Mouse (Mus musculus) heart, postnatal 0 days (tissue): ENCODE measurements around the gene Rptor. TPM values are rescaled to one million over a fixed set of nuclear protein-coding genes. Genes with fewer than 3 reads are reported as not detected.

Experiments
- ATAC-seq: fragments of 200-750 bp; cut with Nextera tagmentation; 2 replicates; pipeline ENCODE4 v1.8.0; 2017; ENCODE audit warnings: low read depth, moderate number of reproducible peaks, moderate library complexity; ENCODE audit not compliant: insufficient read depth
- DNase-seq: peaks from one replicate; pipeline ENCODE4 v3.0.0-alpha.2; 2016; ENCODE audit warnings: low spot score
- H3K27ac ChIP-seq: fragments of 300-500 bp; sonication (generic); 2 replicates; pipeline ENCODE4 v1.5.1; 2014; ENCODE audit warnings: low read depth, mild to moderate bottlenecking
- H3K27me3 ChIP-seq: fragments of 300-500 bp; sonication (generic); 2 replicates; pipeline ENCODE4 v1.6.1; 2014; ENCODE audit warnings: low read length, mixed read lengths; ENCODE audit not compliant: control insufficient read depth, insufficient read depth
- H3K36me3 ChIP-seq: fragments of 300-500 bp; sonication (generic); replicated peaks from 2 replicates; pipeline ENCODE4 v1.6.1; 2014; ENCODE audit warnings: low read length, mixed read lengths; ENCODE audit not compliant: control insufficient read depth, insufficient read depth
- H3K4me1 ChIP-seq: fragments of 300-500 bp; sonication (generic); 2 replicates; pipeline ENCODE4 v1.6.1; 2014; ENCODE audit warnings: antibody characterized with exemption; ENCODE audit not compliant: control insufficient read depth, insufficient read depth
- H3K4me2 ChIP-seq: fragments of 300-500 bp; sonication (generic); 2 replicates; pipeline ENCODE4 v1.6.1; 2014; ENCODE audit warnings: low read depth, mild to moderate bottlenecking, low read length, moderate library complexity
- H3K4me3 ChIP-seq: fragments of 300-500 bp; sonication (generic); 2 replicates; pipeline ENCODE4 v1.5.1; 2014; ENCODE audit warnings: low read depth, low read length
- H3K9ac ChIP-seq: fragments of 300-500 bp; sonication (generic); replicated peaks from 2 replicates; pipeline ENCODE4 v1.6.1; 2014; ENCODE audit warnings: low read depth, low read length, mixed read lengths
- H3K9me3 ChIP-seq: fragments of 300-500 bp; sonication (generic); replicated peaks from 2 replicates; pipeline ENCODE4 v1.6.1; 2016; ENCODE audit warnings: low read length; ENCODE audit not compliant: control insufficient read depth
- CTCF ChIP-seq: IDR thresholded peaks from 2 replicates; pipeline ENCODE4 v1.5.1; 2016; ENCODE audit warnings: antibody characterized with exemption, control low read depth, low read depth
- EP300 ChIP-seq: IDR thresholded peaks from 2 replicates; pipeline ENCODE4 v1.6.1; 2016; ENCODE audit warnings: antibody characterized with exemption, low read depth
- WGBS: fragments of 180-500 bp; shearing (Covaris S2); extraction: QIAGEN DNeasy Blood & Tissue Kit; methylation state at CpG from one replicate; pipeline ENCODE4 v1.1.7; 2014; 5-methylcytosine and 5-hydroxymethylcytosine counted together
- polyA plus RNA-seq: library from polyadenylated mRNA; unstranded; fragments of >200 nt; fragmentation: Nextera tagmentation; extraction: Ambion mirVana; gene quantifications from 2 replicates; pipeline ENCODE4 v1.2.1, GENCODE M21; 2015
- total RNA-seq: library from RNA; depleted of rRNA; stranded (reverse); fragments of >200 nt; gene quantifications from 2 replicates; pipeline ENCODE4 v1.2.3, GENCODE M21; 2014; ENCODE audit warnings: low replicate concordance

Gene Rptor
- total and polyA plus RNA-seq, 2 experiments from 2014 or later, result 4.8 to 39.8 TPM

- Histone ChIP-seq H3K9me3 (no peaks in the 10 kb centered on the region), H3K4me3 (no peak overlapping the region), H3K4me1 (peaks cover 13% of the 10 kb centered on the region), H3K9ac (no peak overlapping the region), H3K27ac (peak overlapping the region; percentile 23; the same call in 1 of the 2 replicates), H3K4me2 (no peak overlapping the region), H3K36me3 (peaks cover 41% of the 10 kb centered on the region), H3K27me3 (no peaks in the 10 kb centered on the region)
- TF ChIP-seq CTCF, result no peak
- TF ChIP-seq EP300, result no peak
- ATAC-seq (peak; percentile 40), DNase-seq (no peak)
- WGBS, result 39% methylated on average over 14 of the region's 14 CpGs
These were observed 214.2 kb downstream of the Rptor start for GRCm38 (mm10) chr11:119816798-119817361.

- H3K36me3 ChIP-seq, result peaks cover 41% of the 10 kb centered on the region
- H3K4me2 ChIP-seq, result no peak overlapping the region
- ATAC-seq, result peak; percentile 54; the same call in 1 of the 2 replicates
- no peak for DNase-seq
- H3K4me1 ChIP-seq, result peaks cover 13% of the 10 kb centered on the region
- WGBS, result 26% methylated on average over 3 of the region's 3 CpGs
- H3K4me3 ChIP-seq, result no peak overlapping the region
- no peak for TF ChIP-seq CTCF
- peak overlapping the region; percentile 23; the same call in 1 of the 2 replicates for H3K27ac ChIP-seq
- H3K27me3 ChIP-seq, result no peaks in the 10 kb centered on the region
- no peak overlapping the region for H3K9ac ChIP-seq
- no peaks in the 10 kb centered on the region for H3K9me3 ChIP-seq
These were observed 214.7 kb downstream of the Rptor start for GRCm38 (mm10) chr11:119817362-119817837.

GRCm38 (mm10) chr11:119817898-119818297, 215.2 kb downstream of the Rptor start:
- H3K27ac ChIP-seq, result no peak overlapping the region

GRCm38 (mm10) chr11:119821514-119821913, 218.8 kb downstream of the Rptor start:
- Histone ChIP-seq H3K4me3 (no peak overlapping the region), H3K27ac (no peak overlapping the region), H3K36me3 (peaks cover 41% of the 10 kb centered on the region), H3K9ac (no peak overlapping the region), H3K4me1 (peaks cover 11% of the 10 kb centered on the region), H3K4me2 (no peak overlapping the region), H3K9me3 (no peaks in the 10 kb centered on the region), H3K27me3 (no peaks in the 10 kb centered on the region)
- 82% methylated on average over 9 of the region's 9 CpGs for WGBS
- DNase-seq (no peak), ATAC-seq (no peak)
- TF ChIP-seq CTCF, result no peak
- TF ChIP-seq EP300, result no peak

More at GRCm38 (mm10) chr11:119817898-119818297, 215.2 kb downstream of the Rptor start:
- H3K4me3 ChIP-seq, result no peak overlapping the region
- no peak for ATAC-seq
- H3K9me3 ChIP-seq, result no peaks in the 10 kb centered on the region
- DNase-seq, result no peak
- no peaks in the 10 kb centered on the region for H3K27me3 ChIP-seq
- peaks cover 13% of the 10 kb centered on the region for H3K4me1 ChIP-seq
- no peak overlapping the region for H3K4me2 ChIP-seq
- peaks cover 44% of the 10 kb centered on the region for H3K36me3 ChIP-seq
- 56% methylated on average over 3 of the region's 3 CpGs for WGBS
- H3K9ac ChIP-seq, result no peak overlapping the region
- TF ChIP-seq CTCF (no peak), EP300 (no peak)

- no peak overlapping the region for H3K4me2 ChIP-seq
- no peaks in the 10 kb centered on the region for H3K4me1 ChIP-seq
- no peaks in the 10 kb centered on the region for H3K27me3 ChIP-seq
- no peak overlapping the region for H3K4me3 ChIP-seq
- peaks cover 42% of the 10 kb centered on the region for H3K36me3 ChIP-seq
- 78% methylated on average over 6 of the region's 6 CpGs for WGBS
- H3K27ac ChIP-seq, result no peak overlapping the region
- no peak for TF ChIP-seq EP300
- no peak for TF ChIP-seq CTCF
- ATAC-seq (no peak), DNase-seq (no peak)
- no peaks in the 10 kb centered on the region for H3K9me3 ChIP-seq
- H3K9ac ChIP-seq, result no peak overlapping the region
These were observed 221.5 kb downstream of the Rptor start for GRCm38 (mm10) chr11:119824072-119824649.

- no peaks in the 10 kb centered on the region for H3K9me3 ChIP-seq
- 74% methylated on average over 6 of the region's 6 CpGs for WGBS
- H3K9ac ChIP-seq, result no peak overlapping the region
- TF ChIP-seq EP300, result no peak
- H3K36me3 ChIP-seq, result peaks cover 35% of the 10 kb centered on the region
- no peaks in the 10 kb centered on the region for H3K27me3 ChIP-seq
- H3K4me2 ChIP-seq, result no peak overlapping the region
- no peak overlapping the region for H3K4me3 ChIP-seq
- no peak for ATAC-seq
- no peak for DNase-seq
- H3K27ac ChIP-seq, result no peak overlapping the region
- H3K4me1 ChIP-seq, result no peaks in the 10 kb centered on the region
These were observed 223.1 kb downstream of the Rptor start for GRCm38 (mm10) chr11:119825783-119826182.
